Mouse (Mus musculus) left cerebral cortex, adult 2 months (tissue): Measurements from ENCODE around the gene Wnt3. TPM values are rescaled to one million over a fixed set of nuclear protein-coding genes. Genes with fewer than 3 reads are reported as not detected.
"Not testable (repeated sequence)": the region's sequence is repeated elsewhere in the genome, so short reads cannot be mapped to it uniquely, and the experiment has no call there.

Experiments
- DNase-seq, 2 experiments: peaks; one replicate each; pipeline ENCODE4 v3.0.0; 2021 to 2022; ENCODE audit warnings: low spot score in 2 of 2, mixed read lengths in 1 of 2; ENCODE audit errors: extremely low spot score in 1 of 2
- H3K27ac ChIP-seq: fragments of 200-600 bp; 2 replicates; pipeline ENCODE4 v1.8.1; 2022
- H3K4me3 ChIP-seq: fragments of 200-600 bp; 2 replicates; pipeline ENCODE4 v1.8.1; 2022
- CTCF ChIP-seq: fragments of 200-600 bp; IDR thresholded peaks from 2 replicates; pipeline ENCODE4 v1.8.1; 2022; ENCODE audit warnings: antibody characterized with exemption, mild to moderate bottlenecking, moderate library complexity
- intact Hi-C: fragments of 180-260 bp; cut with DNase I; formaldehyde crosslinking; loops from one replicate; pipeline ENCODE4 v1.15.1; 2025
- total RNA-seq, 2 experiments: library from RNA; stranded (reverse); gene quantifications; 2 replicates each; pipeline ENCODE4 v1.2.3; 2021

Wnt3 gene
- total RNA-seq, 2 experiments from 2014 or later = 1.2 TPM

GRCm38 (mm10) chr11:103750612-103751011 lies 23.3 kb upstream of the Wnt3 start:
- DNase-seq = no peak
- H3K27ac ChIP-seq = no peak overlapping the region
- intact Hi-C loops = loop anchor here (5.0 kb wide), 1 partner anchor 43 kb away; no protein-coding TSS in a partner anchor
- H3K4me3 ChIP-seq = no peak overlapping the region
- TF ChIP-seq CTCF = no peak

- intact Hi-C loops = loop anchor here (5.0 kb wide), 1 partner anchor 76 kb away; no protein-coding TSS in a partner anchor
Measured at GRCm38 (mm10) chr11:103758054-103758453, 15.9 kb upstream of the Wnt3 start.

GRCm38 (mm10) chr11:103758706-103759105 lies 15.2 kb upstream of the Wnt3 start:
- Histone ChIP-seq H3K4me3 (no peak overlapping the region), H3K27ac (no peak overlapping the region)
- peak; percentile 85 for TF ChIP-seq CTCF
- peak; percentile 40 to 74 for DNase-seq
- intact Hi-C loops = loop anchor here (5.0 kb wide), 1 partner anchor 76 kb away; no protein-coding TSS in a partner anchor

More at GRCm38 (mm10) chr11:103758054-103758453, 15.9 kb upstream of the Wnt3 start:
- DNase-seq = no peak
- peak; percentile 54 for TF ChIP-seq CTCF
- no peak overlapping the region for H3K4me3 ChIP-seq
- H3K27ac ChIP-seq = no peak overlapping the region

- no peak; the same call in 1 of the 2 replicates for TF ChIP-seq CTCF
- DNase-seq = no peak
- Histone ChIP-seq H3K4me3 (no peak overlapping the region), H3K27ac (no peak overlapping the region)
- intact Hi-C loops = loop anchor here (1.0 to 5.0 kb wide), 2 partner anchors 121 to 437 kb away; no protein-coding TSS in a partner anchor
Measured at GRCm38 (mm10) chr11:103760101-103760500, 13.8 kb upstream of the Wnt3 start.

GRCm38 (mm10) chr11:103760891-103761290 lies 13.1 kb upstream of the Wnt3 start:
- DNase-seq, H3K4me3 ChIP-seq, H3K27ac ChIP-seq: not testable (repeated sequence)
- intact Hi-C loops = loop anchor here (1.0 to 5.0 kb wide), 2 partner anchors 122 to 436 kb away; no protein-coding TSS in a partner anchor

GRCm38 (mm10) chr11:103763410-103764163 lies 10.4 kb upstream of the Wnt3 start:
- intact Hi-C loops = loop anchor here (1.0 to 5.0 kb wide), 2 partner anchors 148 to 434 kb away; no protein-coding TSS in a partner anchor
- Histone ChIP-seq H3K4me3 (no peak overlapping the region), H3K27ac (no peak overlapping the region)
- TF ChIP-seq CTCF = peak; percentile 85
- peak; percentile 32 to 45 for DNase-seq

GRCm38 (mm10) chr11:103764601-103765000 lies 9.3 kb upstream of the Wnt3 start:
- Histone ChIP-seq H3K27ac (no peak overlapping the region), H3K4me3 (no peak overlapping the region)
- TF ChIP-seq CTCF = no peak
- no peak for DNase-seq
- intact Hi-C loops = loop anchor here (5.0 kb wide), 1 partner anchor 433 kb away; no protein-coding TSS in a partner anchor

- Histone ChIP-seq H3K27ac (no peak overlapping the region), H3K4me3 (no peak overlapping the region)
- intact Hi-C loops = no loop called here
- DNase-seq = no peak
- no peak for TF ChIP-seq CTCF
Measured at GRCm38 (mm10) chr11:103765556-103766011, 8.4 kb upstream of the Wnt3 start.

GRCm38 (mm10) chr11:103771160-103771817 lies 2.7 kb upstream of the Wnt3 start:
- DNase-seq = no peak
- TF ChIP-seq CTCF = no peak
- Histone ChIP-seq H3K27ac (no peak overlapping the region), H3K4me3 (no peak overlapping the region)
- intact Hi-C loops = no loop called here

- no peak for DNase-seq
- no peak overlapping the region for H3K27ac ChIP-seq
- no peak overlapping the region for H3K4me3 ChIP-seq
- no peak for TF ChIP-seq CTCF
- intact Hi-C loops = no loop called here
Measured at GRCm38 (mm10) chr11:103772505-103773386, 1.2 kb upstream of the Wnt3 start.

GRCm38 (mm10) chr11:103774228-103774530 lies 229 bp downstream of the Wnt3 start:
- no peak overlapping the region for H3K27ac ChIP-seq
- no peak for DNase-seq
- intact Hi-C loops = no loop called here
- TF ChIP-seq CTCF = no peak
- H3K4me3 ChIP-seq = peak overlapping the region; percentile 18; the same call in 1 of the 2 replicates
